Mouse (Mus musculus) retina, postnatal 7 days (tissue): ENCODE measurements around the gene Fbxo17.

Experiments
- DNase-seq: peaks from one replicate; pipeline ENCODE4 v3.0.0-alpha.2; 2012; ENCODE audit warnings: low read depth, low spot score

The Fbxo17 gene

DNA sequence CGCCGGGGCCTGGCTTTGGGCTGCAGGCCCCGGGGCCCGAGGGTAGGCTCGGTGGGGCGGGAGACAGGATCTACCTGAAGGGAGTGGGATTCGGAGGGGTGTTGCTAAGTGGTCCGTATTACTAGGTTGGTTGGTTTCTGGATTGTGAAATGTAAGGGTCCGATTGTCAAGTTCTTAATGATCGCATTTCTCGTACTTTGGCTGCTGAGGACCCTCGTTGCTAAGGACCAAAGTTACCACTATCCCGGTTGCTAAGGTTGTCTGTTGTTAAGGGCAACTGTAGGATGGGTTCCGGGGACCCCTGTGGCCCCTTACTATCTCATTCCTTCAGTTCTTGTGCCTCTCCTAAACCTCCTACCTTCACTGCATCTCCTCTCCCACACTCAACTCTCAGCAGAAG is 50.3 kb downstream of the Fbxo17 start:
- no peak for DNase-seq

DNA sequence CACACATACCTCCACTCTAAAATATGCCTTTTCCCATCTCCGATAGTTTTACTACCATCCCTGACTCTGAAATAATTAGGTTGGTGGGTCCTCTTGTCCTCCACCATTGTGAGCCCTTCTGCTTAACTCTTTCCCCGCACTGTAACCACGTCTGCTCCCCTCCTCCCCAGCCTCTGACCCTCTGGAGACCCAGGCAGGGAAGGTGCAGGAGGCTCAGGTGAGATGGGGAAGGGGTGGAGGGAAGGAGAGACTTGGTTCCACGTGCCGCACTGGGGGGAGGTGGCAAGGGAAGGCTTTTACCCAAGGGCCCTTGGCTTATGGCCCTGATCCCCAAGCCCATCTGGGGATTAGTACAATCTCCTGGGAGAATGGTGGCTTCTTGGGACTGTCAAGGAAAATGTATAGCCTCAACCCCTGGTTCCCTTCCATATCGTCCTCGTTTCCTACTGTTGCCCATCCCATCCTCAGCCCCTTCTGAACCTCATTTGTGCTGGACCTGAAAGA is 50.9 kb downstream of the Fbxo17 start, which contains the start of gene Nfkbib:
Gene Nfkbib, minus strand, starts transcription at position 51 of the 504 bp plus-strand sequence.
- DNase-seq = peak; percentile 53

DNA sequence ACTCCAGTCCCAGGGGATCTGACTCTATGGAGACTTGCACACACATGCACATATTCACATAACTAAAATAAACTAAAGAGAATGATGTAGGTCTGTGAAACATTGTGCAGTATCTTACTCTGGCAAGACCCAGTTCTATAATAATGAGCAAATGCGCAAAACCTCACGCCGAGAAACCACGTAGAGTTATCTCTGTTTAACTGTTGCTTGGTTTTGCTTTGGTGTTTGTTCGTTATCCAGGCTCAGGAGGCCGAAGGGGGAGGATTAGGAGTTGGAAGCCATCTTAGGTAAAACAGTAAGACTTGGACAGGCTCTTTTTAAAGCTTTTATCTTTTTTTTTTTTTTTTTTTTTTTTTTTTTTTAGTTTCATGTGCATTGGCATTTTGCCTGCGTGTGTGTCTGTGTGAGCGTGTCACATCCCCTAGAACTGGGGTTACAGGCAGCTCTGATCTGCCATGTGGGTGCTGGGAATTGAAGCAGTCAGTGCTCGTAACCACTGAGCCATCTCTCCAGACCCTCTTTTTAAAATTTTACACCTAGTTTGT is 52.9 kb downstream of the Fbxo17 start:
- no peak for DNase-seq

DNA sequence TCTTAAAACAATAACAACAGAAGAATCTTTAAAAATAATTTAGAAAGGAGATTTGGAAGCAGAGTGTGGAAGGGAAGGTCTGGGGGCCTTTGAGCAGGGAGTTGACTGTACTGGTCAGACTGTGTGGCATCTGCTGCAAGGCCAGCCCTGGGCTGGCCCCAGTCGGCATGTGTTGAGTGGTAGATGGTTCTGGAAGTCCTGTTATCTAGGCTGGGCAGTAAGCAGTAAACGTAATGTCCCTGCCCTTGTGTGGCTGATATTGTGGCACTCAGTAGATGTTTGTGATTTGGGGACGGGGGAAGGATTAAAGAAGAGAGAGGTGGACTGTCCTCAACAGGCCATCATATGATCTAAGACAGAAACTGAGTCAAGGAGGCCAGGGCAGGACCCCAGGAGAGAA is 53.7 kb downstream of the Fbxo17 start:
- no peak for DNase-seq

DNA sequence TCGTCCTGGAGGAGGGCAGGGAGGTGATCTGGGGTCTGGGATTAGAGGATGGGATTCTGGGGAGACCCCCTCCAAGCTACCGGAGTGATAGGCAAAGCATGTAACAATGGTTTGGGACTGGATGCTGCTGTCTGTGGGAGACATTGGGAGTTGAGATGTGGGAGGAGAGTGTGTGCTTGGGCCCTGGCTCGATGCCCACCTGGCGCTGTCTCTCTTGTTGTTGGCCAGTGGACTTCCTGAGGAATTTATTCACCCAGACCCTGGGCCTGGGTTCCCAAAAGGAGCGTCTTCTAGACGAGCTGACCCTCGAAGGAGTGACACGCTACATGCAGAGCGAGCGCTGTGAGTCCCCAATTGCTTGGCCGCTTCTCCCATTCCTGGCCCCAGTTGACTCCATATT is 55.3 kb downstream of the Fbxo17 start:
- no peak for DNase-seq

DNA sequence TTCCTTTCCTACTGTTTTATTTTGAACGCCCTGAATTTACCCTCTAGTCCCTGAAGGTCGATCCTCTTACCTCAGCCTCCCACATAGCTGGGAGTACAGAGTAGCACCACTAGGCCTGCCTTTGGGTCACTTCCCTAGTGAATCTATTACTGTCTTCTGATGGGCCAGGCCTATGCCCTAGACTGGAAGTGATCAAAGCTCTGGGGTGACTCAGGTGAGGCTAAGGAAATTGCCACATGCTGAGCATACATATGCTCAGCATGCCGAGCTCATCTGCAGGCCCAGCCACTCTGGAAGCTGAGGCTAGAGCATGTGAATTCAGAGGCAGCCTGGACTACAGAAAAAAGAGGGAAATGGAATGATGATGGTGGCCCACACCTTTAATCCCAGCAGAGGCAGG is 56.6 kb downstream of the Fbxo17 start:
- no peak for DNase-seq

DNA sequence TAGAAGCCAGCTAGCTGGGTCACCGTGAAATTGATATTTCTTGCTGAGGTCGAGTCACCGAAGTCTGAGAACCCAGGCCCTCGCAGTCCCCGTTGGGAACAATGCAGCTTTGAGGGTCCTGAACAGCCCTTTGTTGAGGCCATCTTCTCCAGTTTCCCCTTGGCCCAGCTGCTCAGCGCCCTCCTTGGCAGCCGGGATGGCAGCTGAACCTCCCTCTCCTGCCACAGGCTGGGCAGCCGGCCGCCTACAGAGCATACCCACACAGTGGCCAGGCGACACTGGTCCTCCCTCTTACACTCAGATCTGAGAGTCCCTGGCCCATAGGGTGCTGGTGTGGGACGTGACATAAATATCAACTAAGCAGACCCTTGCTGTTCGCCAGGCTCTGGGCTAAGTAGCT is 57.6 kb downstream of the Fbxo17 start:
- DNase-seq = no peak

DNA sequence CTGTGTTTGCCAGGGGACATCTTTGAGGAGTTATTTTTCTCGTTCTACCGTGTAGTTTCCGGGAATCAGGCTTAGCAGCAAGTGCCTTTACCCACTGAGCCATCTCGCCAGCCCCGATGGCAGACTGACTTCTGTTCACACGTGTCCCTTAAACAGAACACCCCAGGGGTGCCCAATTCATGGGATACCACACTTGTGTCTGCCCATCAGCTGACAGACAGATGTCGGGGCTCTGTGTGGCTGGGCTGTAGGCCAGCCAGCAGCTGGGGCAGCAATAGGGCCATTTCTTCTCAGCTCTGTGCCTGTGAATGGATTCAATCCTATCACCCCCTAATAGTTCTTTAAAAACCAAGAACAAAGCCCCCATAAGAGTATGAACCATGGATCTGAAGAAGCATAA is 58.5 kb downstream of the Fbxo17 start:
- no peak for DNase-seq

DNA sequence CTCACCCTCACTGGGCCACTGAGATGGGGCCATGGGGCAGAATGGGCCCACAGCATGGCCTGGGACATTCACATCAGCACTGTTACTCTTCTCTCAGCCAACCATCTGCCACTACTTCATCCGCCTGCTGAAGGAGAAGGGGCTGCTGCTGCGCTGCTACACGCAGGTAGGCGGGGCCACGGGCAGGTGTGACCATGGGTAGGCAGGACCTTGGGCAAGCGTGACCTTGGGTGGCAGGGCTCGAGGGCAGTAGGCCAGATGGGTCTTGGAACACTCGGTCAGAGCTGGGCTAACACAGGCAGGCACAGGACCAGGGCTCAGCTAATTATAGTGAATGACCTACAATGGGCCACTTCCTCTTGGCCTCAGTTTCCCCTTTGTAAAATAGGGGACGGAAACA is 62.2 kb downstream of the Fbxo17 start:
- DNase-seq = no peak

DNA sequence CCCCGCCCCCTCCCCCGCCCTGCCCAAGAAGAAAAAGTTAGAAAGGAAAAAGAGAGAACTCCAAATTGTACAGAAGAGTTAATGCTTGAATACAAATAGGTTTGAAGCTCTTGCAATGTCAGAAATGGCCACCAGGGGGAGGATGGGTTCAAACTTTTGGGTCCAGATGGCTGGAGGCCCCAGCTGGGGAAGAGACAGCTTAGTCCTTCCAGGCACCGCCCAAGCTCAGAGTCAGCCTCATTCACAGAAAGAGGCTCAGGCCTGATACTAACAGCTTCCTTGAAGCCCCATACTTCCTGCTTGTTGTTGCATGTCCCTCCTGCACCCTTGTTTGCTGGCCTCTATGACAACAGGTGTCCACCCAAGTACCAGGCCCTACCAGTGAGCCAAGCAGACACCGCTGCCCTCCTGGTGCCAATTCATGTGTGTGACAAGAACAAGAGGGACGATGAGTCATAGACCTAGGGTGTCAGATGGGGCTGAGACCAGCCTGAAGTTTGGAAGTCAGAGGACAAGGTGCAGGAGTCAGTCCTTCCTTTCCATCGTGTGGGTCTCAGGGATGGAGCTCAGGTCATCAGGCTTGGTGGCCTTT is 63.6 kb downstream of the Fbxo17 start:
- DNase-seq = peak; percentile 91

DNA sequence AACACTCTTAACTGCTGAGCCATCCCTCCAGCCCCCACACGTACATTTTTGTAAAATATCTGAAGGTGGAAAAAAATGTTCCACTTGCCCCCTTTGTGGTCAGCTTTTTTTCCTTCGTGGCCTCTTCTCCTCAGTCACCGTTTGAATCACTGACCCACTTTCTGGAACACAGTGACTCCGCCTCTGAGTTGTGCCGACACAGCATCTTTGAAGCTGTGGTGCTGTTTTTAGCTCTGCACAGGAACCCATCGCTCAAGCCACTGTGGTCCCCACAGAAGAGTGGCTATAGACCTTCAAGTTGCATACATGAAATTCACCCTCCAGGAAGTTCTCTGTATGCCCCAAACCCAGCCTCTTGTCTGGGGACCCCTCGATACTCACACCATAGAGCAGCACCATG is 64.3 kb downstream of the Fbxo17 start:
- no peak for DNase-seq

DNA sequence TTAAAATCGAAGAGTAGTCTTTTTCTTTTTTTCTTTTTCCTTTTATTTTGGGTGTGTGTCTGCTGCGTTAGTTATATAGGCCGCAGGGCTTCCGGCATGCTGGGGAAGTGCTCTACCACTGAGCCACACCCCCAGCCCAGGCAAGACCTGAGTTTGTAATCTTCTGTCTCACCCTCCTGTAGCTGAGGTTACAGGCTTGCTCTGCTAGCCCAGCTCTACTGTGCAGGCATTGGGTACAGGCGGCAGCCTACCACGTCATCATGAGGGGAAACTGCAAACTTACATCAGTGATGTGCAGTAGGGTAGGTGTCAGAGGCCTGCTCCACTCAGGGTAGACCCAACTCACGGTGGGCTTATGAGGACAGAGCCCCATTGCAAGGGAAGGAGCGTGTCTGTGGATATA is 64.7 kb downstream of the Fbxo17 start:
- no peak for DNase-seq

DNA sequence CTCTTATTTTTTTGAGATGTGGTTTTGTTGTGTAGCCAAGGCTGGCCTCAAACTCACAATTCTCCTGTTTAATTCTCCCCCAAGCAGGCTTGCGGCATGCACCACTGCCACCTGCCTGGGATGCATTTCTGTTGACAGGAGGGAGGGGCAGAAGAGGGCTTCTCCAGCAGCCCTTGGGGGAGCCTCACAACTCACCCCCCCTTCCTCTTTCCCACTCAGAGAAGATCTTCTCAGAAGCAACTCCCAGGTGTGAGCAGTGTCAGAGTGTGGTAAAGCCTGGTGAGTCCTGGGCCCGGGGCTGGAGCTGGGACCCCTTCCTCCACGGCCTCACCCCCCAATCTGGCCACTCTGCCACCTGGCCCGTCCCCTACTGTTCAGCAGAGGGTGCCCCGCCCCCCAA is 68.6 kb downstream of the Fbxo17 start:
- no peak for DNase-seq
